Mouse (Mus musculus): ENCODE data around the gene Taf1a.

DNA sequence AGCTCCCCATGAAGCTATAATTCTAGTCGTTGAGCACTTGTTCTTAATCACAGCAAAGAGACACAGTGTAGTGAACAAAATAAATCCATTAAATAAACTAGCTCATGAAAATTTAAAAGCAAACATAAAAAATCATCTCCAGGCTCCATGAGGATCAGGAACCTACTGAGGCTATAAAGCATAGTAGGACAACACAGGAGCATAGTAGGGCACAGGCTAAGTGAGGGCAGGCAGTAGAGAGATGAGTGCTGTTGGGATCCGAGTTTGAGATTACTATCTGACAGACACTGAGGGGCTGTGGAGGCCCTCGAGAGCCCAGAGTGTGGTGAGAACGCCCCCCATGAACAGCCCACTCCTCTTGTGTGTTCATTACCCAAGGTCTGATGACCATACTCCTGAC, 11.7 kb upstream of the Taf1a start:
- TF ChIP-seq CTCF (IDR thresholded peaks at IDR 0.05; ENCODE audit: low read depth, low read length) (no peak), GATA1 (IDR thresholded peaks at IDR 0.05; ENCODE audit: borderline replicate concordance, low read length) (no peak), TAL1 (conservative IDR thresholded peaks at IDR 0.05; ENCODE audit: low read depth, low read length) (no peak), GATA2 (IDR thresholded peaks at IDR 0.05; ENCODE audit: borderline replicate concordance, low read depth, low read length) (no peak)
